Mouse (Mus musculus) CD8-positive naive resting alpha-beta T cell, adult 2 months (primary cell): Measurements from ENCODE around the gene Prickle4.
A peak's percentile ranks its signal among the peaks of the same experiment; 100 is the strongest.

Experiments used
- DNase-seq, 2 experiments: peaks; one replicate each; pipeline ENCODE4 v3.0.0; 2022; ENCODE audit warnings: low read depth in 2 of 2, low spot score in 2 of 2

Prickle4 gene

DNA sequence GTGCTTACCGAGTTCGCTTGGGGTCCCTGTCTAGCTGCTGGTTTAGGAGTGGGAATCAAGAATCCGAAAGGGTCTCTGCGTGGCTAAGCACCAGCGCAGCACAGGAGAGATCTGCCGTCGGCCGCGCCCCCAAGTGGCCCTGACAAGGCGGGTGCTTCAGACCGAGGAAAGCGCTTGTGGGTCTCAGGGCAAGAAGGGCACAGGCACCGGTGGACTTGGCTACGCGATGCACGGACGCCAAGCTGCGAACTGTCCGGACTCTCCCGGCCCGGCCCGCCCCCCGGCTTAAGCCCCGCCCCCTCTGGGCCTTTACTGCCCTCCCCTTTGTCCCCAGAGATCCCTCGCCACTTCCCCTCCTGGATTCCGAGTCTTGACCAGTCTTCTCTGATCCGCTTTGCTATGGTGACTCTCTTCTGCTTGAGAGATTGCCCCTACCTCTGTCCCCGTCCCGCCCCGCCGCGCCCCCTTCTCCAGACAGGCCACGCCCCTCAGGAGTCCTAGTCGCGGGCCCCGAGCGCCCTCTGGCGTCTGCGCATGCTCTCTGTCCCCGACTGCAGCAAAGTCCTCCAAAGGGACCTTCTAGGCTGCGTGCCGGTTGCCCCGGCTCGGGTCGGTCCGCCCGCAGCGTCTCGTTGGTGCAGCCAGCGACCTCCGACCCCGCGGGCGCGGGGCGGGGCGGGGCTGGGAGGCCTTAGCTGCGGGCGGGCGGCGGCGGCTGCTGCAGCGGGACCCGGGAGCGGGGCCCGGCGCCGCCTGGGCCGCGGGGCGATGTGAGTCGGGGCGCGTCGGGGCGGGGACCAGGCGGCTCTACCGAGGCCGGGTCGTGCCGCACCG lies at the start of gene Prickle4:
Gene Prickle4 (minus strand): TSS at position 234 of the 834 bp plus-strand sequence.
- peak; percentile 94 for DNase-seq

DNA sequence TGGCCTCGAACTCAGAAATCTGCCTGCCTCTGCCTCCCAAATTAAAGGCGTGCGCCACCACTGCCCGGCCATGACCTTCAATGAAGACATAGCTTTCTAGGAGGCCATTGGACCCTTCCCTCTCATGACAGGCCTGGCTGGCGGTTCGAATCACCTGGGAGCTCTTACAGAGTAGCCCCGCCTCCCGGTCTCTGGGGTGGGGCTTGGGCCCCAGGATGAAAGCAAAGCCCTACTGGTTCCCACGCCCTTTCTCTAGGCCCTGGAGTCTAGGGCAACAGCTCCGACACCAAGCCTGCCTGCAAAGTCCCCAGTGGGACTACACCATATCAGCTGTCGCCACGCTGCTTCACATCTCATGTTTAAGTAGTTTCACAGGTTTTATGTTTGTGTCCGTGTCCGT lies 49.5 kb upstream of the Prickle4 start:
- no peak for DNase-seq

DNA sequence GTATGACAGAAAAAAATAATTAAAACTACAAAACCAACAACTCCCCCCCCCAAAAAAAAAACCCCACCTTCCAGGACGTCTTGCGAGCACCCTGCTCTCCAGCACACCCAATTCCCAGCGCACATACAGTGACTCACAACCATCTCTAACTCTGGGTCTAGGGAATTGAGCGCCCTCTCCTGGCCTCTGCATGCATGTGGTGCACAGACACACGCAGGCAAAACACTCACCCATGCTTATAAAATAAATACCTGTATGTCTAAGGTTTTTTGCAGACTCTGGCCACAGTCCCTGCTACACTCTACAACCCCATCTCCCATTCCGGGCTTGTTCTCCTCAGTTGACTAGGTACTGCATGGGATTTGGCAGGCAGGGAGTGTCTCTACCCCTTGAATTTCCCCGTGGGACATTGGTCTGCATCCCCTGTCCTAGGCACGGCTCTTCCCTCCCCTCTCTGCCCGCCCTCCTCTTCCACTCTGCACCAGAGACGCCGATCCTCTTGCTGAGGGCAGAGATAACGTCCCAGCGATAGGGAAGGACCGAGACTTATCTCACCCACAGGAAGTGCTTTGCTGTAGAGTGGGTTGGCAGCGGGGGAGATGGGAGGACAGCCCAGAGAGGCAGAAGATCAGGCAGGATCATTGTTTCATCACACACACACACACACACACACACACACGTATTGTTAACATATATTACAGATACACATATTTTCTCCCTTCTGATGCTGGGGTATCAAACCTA lies 48.6 kb upstream of the Prickle4 start:
- peak in 1 of 2 experiments; percentile 41 for DNase-seq

DNA sequence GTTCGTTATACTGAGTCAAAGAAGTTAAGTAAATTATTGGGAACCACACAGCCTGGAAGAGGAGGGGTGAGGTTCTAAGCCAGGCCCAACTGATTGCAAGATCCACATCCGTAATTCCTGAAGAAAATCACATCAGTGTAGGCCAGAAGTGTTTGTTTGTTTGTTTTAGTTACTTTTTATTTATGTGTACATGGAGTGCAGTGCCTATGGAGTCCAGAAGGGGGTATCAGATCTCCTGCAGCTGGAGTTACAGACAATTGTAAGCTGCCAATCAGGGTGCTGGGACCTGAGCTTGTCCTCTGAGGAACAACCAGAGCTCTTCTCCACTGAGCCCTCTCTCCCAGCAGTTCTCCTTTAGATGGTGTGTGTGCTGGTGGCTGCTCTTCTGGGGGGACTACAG lies 45.6 kb upstream of the Prickle4 start:
- DNase-seq: no peak

DNA sequence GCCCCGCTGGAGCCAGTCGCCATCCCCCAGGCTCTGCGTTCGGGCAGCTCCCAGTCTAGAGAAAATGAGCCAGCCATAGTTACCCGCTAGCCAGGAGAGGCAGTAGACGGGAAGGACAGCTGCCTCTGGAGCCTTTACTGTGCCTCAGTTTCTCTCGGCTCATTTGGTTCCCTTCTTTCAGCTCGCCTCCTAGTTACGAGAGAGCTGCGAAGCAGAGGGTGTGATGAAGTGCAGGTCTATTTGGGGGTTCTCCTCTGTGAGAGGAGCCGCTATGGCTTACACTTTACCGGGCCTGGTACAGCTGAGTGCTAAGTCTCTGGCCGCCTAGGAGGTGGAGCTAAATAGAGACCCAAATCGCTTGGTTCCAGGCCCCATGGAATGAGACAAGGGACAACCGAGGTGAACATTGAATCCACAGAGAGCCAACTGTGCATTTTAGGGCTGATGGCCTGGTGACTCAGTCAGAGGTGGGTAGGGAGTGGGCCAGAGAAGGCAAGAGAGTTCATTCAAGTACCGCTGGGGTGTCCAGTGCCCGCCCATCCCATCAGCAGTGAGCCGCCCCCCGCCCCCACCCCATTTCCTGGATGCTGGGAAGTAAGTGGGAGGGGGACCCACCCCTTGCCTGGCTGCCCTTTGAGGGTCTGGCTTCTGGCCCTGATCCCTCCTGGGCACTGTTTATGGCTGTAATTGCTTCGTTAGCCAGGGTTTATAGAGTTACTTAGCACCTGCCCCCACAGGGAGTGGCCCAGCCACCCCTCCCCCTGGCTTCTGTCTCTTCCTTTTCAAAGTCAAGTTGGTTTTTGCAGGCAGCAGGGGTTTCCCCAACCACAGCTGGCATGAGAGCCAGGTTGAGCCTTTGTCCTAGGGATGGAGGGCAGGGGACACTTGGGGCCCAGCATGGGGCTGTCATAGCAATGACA lies 44.6 kb upstream of the Prickle4 start:
- peak in 1 of 2 experiments; percentile 33 for DNase-seq

DNA sequence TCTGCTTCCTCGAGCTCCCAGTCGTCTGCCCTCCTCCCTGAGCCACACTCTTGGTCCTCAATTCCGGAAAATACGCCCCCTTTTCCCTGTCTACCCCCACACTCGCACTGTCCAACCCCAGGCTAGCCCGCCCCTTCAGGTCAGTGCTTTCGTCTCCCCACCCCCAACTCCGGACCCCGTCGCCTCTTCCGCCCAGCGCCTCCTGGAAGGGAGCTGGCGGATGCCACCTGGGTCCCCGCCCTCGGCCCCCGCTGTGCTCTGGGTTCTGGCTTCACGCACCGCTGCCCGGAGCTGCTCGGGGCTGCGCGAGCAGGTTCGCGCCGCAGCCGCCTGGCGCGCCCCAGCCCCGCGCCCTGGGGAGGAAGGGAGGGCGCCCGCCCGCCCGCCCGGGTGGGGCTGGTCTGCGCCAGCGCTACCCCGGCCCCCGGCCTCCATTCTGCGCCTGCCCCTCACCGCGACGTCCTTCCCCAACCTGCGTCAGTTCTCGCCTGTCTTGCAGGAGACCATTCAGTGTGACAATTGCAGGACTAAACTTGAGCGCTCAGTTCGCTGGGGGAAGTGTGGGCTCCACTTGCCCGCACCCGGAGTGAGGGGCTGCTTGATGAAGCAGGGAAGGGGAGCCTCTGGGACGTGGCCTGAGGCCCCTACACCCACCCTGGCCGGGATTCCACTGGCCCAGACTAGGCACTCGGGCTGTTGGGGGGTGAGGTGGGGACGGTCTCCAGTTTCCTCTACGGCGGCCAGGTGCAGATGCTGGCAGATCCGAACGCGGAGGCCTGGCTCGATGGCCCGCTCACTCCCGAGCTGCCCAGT lies 43.7 kb upstream of the Prickle4 start:
- DNase-seq: peak; percentile 21 to 37

DNA sequence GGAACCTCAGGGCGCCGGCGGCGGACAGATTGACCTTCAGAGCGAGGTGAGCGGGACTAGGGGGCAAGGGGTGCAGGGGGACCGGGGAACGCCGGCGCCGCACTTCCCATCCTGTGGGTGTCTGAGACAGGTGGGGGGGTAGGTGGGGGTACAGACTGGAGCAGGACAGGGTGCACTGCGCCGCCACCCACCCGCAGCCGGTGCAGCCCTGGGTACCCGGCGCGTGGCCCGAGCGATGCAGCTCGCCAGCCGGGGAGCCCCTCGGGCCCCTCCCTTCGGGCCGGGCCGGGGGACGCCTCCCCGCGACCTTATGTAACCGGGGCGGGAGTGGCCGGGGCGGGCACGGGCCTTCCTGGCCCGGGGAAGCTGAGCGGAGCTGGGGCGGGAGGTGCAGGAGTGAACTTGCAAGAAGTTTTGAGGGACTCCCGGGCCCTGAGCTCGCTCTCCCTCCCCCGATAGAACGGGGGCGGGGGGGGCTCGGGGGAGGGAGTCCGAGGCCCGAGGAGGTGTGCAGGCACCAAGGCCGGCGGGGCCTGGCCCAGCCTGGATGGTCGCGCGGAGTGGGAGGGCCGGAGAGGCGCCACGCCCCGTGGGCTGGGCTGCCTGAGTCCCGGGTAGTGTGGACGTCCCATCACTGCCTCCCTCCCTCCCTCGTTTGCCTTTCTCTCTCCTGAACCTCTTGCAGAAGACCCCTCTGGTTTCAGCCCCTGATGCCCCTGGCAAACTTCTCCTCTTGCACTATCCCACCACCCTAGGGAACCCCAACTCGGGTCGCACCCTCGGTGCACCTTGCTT lies 42.9 kb upstream of the Prickle4 start:
- peak; percentile 29 to 45 for DNase-seq

DNA sequence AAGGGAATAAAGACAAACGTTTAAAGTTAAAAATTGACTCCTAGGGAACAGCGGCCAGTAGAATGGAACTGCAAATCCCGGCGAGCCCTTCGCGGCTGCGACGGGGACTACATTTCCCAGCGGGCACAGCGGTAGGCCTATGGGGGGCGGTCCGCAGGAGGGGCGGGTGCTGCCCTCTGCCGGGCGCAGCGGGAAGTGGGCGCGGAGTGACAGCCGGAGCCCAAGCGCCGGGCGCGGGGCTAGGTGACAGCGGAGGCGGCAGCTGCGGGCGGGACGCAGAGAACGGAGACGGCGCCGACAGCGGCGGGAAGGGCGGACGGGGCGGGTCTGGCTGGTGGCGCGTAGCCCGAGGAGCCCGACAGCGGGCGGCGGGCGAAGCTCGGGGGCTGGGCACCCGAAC lies 42.3 kb upstream of the Prickle4 start, which contains the start of gene Tfeb:
Gene Tfeb (plus strand): TSS at position 175 of the 400 bp plus-strand sequence.
- peak; percentile 96 to 97 for DNase-seq

DNA sequence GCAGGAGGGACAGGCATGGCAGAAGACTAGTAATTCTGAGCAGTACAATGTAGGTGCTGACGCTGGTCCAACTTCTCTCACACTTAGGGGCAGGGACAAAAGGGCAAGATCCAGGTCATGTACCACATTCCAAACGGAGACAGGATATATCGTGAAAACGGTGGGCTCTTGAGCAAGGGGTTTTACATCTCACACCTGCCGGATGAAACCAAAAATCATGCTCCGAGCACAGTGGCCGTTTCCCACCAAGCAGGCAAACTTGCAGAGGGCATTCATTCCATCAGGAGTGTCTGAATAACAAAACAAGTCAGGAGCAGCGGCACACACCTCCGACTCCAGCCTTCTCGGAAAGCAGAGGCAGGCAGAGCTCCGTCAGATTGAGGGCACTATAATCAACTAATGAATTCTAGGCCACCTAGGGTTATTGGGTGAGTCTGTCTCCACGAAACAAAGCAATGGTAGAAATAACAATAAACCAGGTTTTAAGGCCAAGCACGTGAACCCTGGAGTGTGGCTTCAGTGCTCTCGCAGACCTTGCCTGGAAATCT lies 41.1 kb upstream of the Prickle4 start:
- DNase-seq: no peak

DNA sequence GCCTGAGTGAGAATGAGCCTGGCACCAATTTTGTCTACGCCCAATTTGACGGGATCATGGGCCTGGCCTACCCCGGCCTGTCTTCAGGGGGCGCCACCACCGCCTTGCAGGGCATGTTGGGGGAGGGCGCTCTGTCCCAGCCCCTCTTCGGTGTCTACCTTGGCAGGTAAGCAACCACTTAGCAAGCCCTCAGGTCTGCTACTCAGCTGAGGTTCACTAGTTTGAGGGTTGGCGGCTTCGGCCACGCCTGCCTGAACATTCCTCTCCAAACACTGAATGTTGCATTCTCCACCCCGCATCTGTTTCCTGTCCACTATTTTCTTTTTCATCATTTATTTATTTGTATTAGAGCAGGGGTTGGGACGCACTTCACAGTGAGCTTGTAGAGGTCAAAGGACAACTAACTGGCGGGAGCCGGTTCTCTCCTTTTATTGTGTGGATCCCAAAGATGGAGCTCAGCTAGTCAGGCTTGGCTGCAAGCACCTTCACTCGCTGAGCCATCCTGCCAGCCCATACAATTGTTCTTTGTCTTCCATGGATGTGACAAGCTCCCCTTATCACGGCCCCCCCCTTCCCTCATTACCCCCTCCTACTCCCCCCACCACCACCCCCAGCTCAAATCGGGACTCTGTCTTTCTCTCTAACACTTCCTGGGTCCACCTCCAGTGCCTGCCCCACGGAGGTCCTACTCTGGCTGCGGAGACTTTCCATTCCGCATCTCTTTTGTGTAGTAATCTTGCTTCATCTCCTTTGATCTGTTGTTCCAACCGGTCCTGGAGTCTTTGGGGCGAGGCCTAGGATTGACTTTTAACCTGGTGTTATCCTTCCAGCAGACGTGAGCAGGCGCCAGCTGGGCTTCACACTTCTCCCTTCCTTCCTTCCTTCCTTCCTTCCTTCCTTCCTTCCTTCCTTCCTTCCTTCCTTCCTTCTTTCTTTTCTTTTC lies 36.4 kb upstream of the Prickle4 start:
- DNase-seq: no peak

DNA sequence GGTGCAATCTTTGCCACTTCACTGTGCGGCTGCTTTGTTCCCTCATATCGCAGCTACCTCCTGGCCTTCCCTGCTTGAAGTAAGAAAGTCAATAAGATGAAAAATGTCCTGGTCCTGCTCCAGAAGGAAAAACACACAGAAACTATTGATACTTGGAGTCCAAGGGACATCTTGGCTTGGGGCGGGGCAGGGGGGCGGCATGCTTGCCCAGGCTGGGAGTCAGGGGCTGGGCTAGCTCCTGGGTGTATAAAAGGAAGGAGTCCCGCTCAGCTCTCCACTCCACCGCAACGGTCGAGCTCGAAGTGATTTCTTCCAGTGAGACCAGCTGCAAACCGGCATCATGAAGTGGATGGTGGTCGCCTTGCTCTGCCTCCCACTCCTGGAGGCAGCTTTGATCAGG lies 32.0 kb upstream of the Prickle4 start, which contains the start of gene Pgc:
Gene Pgc (plus strand): TSS at position 277 of the 400 bp plus-strand sequence.
- no peak for DNase-seq

DNA sequence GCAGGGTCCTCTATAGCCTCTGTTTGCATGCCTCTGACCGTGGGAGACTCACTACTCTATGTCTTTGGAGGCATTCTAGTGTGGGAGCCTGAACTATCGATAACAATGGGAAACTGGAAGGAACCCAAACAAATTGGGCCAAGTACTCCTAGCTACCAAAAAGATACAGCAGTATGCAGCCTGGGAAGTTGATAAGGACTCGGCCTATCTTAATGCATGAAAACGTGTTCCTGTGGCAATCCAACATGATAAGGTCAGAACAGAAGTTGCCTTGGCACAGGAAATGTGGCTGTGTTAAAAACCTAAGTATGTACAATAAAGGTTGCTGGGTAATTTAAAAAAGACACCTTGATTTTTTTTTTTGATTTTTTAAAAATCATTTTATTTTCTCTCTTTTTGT lies 26.6 kb upstream of the Prickle4 start:
- no peak for DNase-seq

DNA sequence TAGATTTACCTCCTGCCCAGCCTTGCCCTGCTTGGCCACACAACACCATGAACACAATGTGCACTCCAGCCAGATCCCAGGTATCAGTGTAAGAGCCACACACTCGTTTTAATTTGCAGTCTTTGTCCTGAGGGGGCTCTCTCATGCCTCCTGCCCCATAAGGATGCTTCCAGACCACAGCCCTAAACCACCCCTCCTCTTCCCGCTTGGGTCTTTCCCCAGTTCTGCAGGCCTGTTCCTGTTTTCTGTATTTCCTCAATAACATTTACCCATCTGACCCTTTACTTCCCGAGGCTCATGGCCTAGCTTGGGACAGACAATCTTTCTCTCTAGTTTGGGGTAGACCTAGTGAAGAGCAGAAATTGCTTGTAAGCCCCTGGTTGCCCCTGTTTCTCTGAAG lies 20.5 kb upstream of the Prickle4 start:
- no peak for DNase-seq

DNA sequence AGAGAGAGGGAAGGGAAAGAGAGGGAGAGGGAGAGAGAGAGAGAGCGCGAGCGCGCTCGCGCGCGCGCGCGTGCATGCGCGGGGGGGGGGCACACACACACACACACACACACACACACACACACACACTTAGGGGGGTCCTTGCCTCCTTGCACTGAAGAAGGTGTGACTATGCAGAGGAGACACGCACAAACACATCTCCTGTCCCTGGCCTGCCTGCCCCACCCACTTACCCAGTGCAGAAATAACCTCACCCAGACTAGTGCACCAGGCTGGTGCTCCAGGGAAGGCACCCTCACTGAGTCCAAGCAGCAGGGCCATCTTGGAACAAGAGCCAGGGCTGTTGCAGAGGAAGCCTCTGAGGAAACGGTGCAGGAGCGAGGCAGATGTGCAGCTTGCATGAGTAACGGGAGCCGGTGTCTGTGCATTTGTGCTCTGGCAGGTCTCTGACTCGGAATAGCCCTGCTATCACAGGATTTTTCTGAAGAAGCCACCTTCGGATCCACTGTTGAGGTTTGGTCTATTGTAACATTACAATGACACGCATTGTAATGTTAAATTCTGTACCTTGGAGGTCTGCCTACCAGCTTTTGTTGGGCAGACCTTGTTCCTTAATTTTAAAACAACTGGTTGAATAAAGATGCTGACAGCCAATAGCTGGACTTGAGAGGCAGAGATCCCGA lies 18.5 kb upstream of the Prickle4 start:
- no peak for DNase-seq

DNA sequence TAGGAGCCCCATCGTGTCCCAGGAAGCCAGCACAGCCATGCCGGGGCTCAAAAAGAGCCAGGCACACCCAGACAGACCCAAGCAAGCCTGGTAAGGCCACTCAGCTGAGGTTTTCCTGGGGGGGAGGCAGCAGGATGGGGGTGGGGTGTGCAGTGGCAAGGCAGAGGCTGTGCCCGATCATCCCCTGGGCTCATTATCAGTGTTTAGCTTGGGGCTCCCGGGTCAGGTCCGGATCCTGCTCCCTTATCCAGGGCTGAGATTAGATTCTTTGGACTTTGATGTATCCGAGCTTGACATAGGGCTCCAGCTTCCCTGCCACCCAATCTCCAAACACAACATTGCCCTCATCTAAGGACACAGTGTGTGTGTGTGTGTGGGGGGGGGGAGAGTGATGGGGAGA lies 17.3 kb upstream of the Prickle4 start:
- no peak for DNase-seq

DNA sequence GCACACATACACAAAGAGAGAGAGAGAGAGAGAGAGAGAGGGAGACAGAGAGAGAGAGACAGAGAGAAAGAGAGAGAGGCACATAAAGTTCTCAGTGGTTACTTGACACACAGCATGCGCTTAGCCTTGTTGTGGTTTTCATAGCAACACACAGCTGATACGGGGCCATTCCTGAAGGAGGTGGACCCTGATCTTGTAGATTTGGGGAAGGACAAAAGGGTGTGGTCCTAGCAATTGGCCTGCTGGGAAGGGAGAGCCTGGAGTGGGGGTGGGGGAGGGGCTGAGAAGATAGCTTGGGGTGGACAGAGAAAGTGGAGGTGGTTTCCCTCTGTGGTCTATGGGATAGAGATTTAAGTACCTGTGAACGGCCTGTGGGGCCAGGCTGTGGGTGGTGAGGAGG lies 15.5 kb upstream of the Prickle4 start:
- DNase-seq: no peak

DNA sequence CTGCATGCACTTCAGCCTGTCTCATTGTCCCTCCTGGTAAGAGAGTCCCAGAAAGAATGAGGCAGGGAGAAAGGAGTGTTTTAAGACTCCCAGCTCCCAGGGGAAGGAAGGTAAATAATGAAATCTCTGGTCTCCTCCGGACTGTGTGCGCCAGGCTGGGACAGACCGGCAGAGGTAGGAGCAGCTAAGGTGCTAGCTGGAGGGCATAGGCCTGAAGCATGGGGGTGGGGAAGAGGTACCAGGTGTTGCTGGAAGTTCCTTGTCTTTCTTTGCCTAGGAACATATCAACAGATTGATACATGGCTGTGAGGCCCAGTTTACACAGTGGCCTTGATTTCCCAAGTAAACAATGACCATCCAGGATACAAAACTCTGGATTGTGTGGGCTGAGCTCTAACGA lies 14.4 kb upstream of the Prickle4 start:
- no peak for DNase-seq

DNA sequence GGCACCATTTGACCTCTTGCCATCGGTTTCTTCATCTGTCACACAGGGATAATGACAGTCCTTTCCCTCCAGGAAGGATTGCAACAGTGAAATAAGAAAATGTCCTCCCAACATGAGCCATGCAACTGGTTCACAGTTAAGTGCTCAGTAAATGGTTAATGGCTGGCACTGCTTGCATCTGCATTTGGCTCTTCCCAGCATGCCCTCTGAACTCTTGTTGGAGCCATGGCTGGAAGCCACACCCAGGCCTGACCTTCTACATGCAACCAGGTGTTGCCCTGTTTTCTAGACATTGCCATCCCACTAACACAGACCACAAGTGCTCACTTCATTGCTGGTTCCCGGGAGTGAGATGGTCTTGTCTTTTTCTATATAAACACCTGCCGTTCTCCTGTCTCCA lies 13.4 kb upstream of the Prickle4 start:
- no peak for DNase-seq
